Mouse (Mus musculus) WW6 (cell line): Measurements from ENCODE around the gene BC024978.
A peak's percentile ranks its signal among the peaks of the same experiment; 100 is the strongest.

ENCODE experiments used
- DNase-seq: peaks from one replicate; pipeline ENCODE4 v3.0.0-alpha.2; 2013; ENCODE audit warnings: low read depth, low spot score

Gene BC024978

GRCm38 (mm10) chr7:27258205-27258899 lies 62.8 kb downstream of the BC024978 start, which contains the start of gene Numbl:
TSS of gene Numbl (plus strand) at chr7:27258433.
- peak; percentile 91 for DNase-seq

- DNase-seq: no peak
These were observed 63.7 kb downstream of the BC024978 start for GRCm38 (mm10) chr7:27259271-27259721.

GRCm38 (mm10) chr7:27259771-27260170 lies 64.2 kb downstream of the BC024978 start:
- DNase-seq: no peak
